Mouse (Mus musculus) gastrocnemius, postnatal 36 days (tissue): Measurements from ENCODE around the gene Nfkbid. TPM values are rescaled to one million over a fixed set of nuclear protein-coding genes. Genes with fewer than 3 reads are reported as not detected.

ENCODE experiments used
- DNase-seq, 2 experiments: peaks; one replicate each; pipeline ENCODE4 v3.0.0; 2022
- intact Hi-C: fragments of 180-260 bp; cut with DNase I; formaldehyde crosslinking; loops from one replicate; pipeline ENCODE4 v1.15.1; 2025
- long read RNA-seq, 2 experiments: library from polyadenylated mRNA; stranded (forward); transcript quantifications; one replicate each; pipeline ENCODE4 v2.0.0; 2021
- total RNA-seq, 2 experiments: library from RNA; stranded (reverse); gene quantifications; 2 replicates each; pipeline ENCODE4 v1.2.3; 2021

The Nfkbid gene
- total RNA-seq = under 1 TPM; 0.12 to 0.20 TPM
- long read RNA-seq, experiment 1 = 0 reads
- long read RNA-seq, experiment 2 = 0 reads

GRCm38 (mm10) chr7:30421175-30421889, at the start of gene Nfkbid:
Gene Nfkbid (plus strand): TSS chr7:30421732.
- intact Hi-C loops = no loop called here
- DNase-seq = peak in 1 of 2 experiments; percentile 24

- intact Hi-C loops = loop anchor here (2.0 kb wide), 2 partner anchors 59 to 119 kb away; partner anchors contain the start of gene Prodh2
- peak; percentile 85 to 87 for DNase-seq
Observed at GRCm38 (mm10) chr7:30373501-30373962, 48.0 kb upstream of the Nfkbid start.

GRCm38 (mm10) chr7:30380061-30380460, 41.5 kb upstream of the Nfkbid start:
- no peak for DNase-seq
- intact Hi-C loops = no loop called here

GRCm38 (mm10) chr7:30384106-30384505, 37.4 kb upstream of the Nfkbid start:
- intact Hi-C loops = no loop called here
- DNase-seq = no peak

GRCm38 (mm10) chr7:30392746-30393520, 28.6 kb upstream of the Nfkbid start:
- intact Hi-C loops = no loop called here
- no peak for DNase-seq

GRCm38 (mm10) chr7:30393631-30394030, 27.9 kb upstream of the Nfkbid start:
- intact Hi-C loops = no loop called here
- DNase-seq = no peak

GRCm38 (mm10) chr7:30394379-30394778, 27.2 kb upstream of the Nfkbid start:
- intact Hi-C loops = no loop called here
- DNase-seq = no peak

GRCm38 (mm10) chr7:30394871-30395270, 26.7 kb upstream of the Nfkbid start:
- no peak for DNase-seq

GRCm38 (mm10) chr7:30399671-30400070, 21.9 kb upstream of the Nfkbid start:
- intact Hi-C loops = no loop called here
- no peak for DNase-seq

More at GRCm38 (mm10) chr7:30394871-30395270, 26.7 kb upstream of the Nfkbid start:
- intact Hi-C loops = no loop called here

- intact Hi-C loops = no loop called here
- no peak for DNase-seq
Observed at GRCm38 (mm10) chr7:30402343-30402742, 19.2 kb upstream of the Nfkbid start.

- no peak for DNase-seq
- intact Hi-C loops = no loop called here
Observed at GRCm38 (mm10) chr7:30408639-30409038, 12.9 kb upstream of the Nfkbid start.

GRCm38 (mm10) chr7:30409789-30410188, 11.7 kb upstream of the Nfkbid start:
- intact Hi-C loops = no loop called here
- no peak for DNase-seq

- no peak for DNase-seq
Observed at GRCm38 (mm10) chr7:30411023-30411422, 10.5 kb upstream of the Nfkbid start.

GRCm38 (mm10) chr7:30412735-30413147, 8.8 kb upstream of the Nfkbid start:
- no peak for DNase-seq
- intact Hi-C loops = no loop called here

More at GRCm38 (mm10) chr7:30411023-30411422, 10.5 kb upstream of the Nfkbid start:
- intact Hi-C loops = no loop called here

- DNase-seq = no peak
- intact Hi-C loops = no loop called here
Observed at GRCm38 (mm10) chr7:30413596-30413995, 7.9 kb upstream of the Nfkbid start, which contains the start of gene Tyrobp. Gene Tyrobp (plus strand): TSS chr7:30413760.

GRCm38 (mm10) chr7:30417856-30418255, 3.7 kb upstream of the Nfkbid start:
- no peak for DNase-seq
- intact Hi-C loops = no loop called here

GRCm38 (mm10) chr7:30419561-30420499, 1.7 kb upstream of the Nfkbid start, which contains the start of gene Hcst:
Gene Hcst (minus strand): TSS chr7:30419854.
- no peak for DNase-seq
- intact Hi-C loops = no loop called here

GRCm38 (mm10) chr7:30420673-30421072, 859 bp upstream of the Nfkbid start:
- no peak for DNase-seq
- intact Hi-C loops = no loop called here

- DNase-seq = peak in 1 of 2 experiments; percentile 57
- intact Hi-C loops = no loop called here
Observed at GRCm38 (mm10) chr7:30421890-30422435, 431 bp downstream of the Nfkbid start.

GRCm38 (mm10) chr7:30422560-30422959, 1.0 kb downstream of the Nfkbid start:
- DNase-seq = no peak
- intact Hi-C loops = no loop called here
